Mouse (Mus musculus): ENCODE data around the gene Irf8. TPM values are rescaled to one million over a fixed set of nuclear protein-coding genes. Genes with fewer than 3 reads are reported as not detected.

Irf8 gene
- total and polyA plus RNA-seq, 3 experiments: 0.05 to 0.07 TPM; not detected in 1

GRCm38 (mm10) chr8:120804741-120805140, 68.6 kb downstream of the Irf8 start:
- ATAC-seq (ENCODE audit: extremely low read depth, insufficient number of reproducible peaks, low FRiP score, poor library complexity, severe bottlenecking): no peak
- Histone ChIP-seq H3K4me3 (ENCODE audit: low read depth, low read length) (no peak overlapping the region), H3K27me3 (ENCODE audit: insufficient read depth, low read length) (no peaks in the 10 kb centered on the region), H3K4me1 (ENCODE audit: insufficient read depth, low read depth, low read length) (no peaks in the 10 kb centered on the region), H3K36me3 (replicated peaks) (no peaks in the 10 kb centered on the region), H3K9me3 (replicated peaks) (peaks cover 90% of the 10 kb centered on the region)
- TF ChIP-seq CTCF (IDR thresholded peaks at IDR 0.05; ENCODE audit: low read depth, low read length): no peak
- TF ChIP-seq GATA1 (IDR thresholded peaks at IDR 0.05; ENCODE audit: borderline replicate concordance, low read length): no peak
- TF ChIP-seq POLR2AphosphoS5 (IDR thresholded peaks at IDR 0.05; ENCODE audit: insufficient replicate concordance, low read depth, low read length): no peak
- TF ChIP-seq TAL1 (conservative IDR thresholded peaks at IDR 0.05; ENCODE audit: low read depth, low read length): no peak
- no peak for TF ChIP-seq GATA2 (IDR thresholded peaks at IDR 0.05; ENCODE audit: borderline replicate concordance, low read depth, low read length)
- DNase-seq (ENCODE audit: low spot score): no peak

Other genes with a start within 250 kb of the Irf8 start
- 34.6 and 43.9 TPM in 2 replicates for gene Gins2, start 147.1 kb upstream of the Irf8 start, total RNA-seq (2014; fragmentation: Nextera tagmentation)
- gene Gins2, start 147.1 kb upstream of the Irf8 start, total RNA-seq (2017): 11.3 and 27.9 TPM in 2 replicates
- gene Gins2, start 147.1 kb upstream of the Irf8 start, polyA plus RNA-seq (2012): 49.8 and 83.4 TPM in 2 replicates
- not detected in 2 replicates for gene 1190005I06Rik, start 88.7 kb upstream of the Irf8 start, total RNA-seq (2014; fragmentation: Nextera tagmentation)
- 0.71 TPM in 1 of 2 replicates, not detected in the other for gene 1190005I06Rik, start 88.7 kb upstream of the Irf8 start, total RNA-seq (2017)
- gene 1190005I06Rik, start 88.7 kb upstream of the Irf8 start, polyA plus RNA-seq (2012): 0.10 and 0.26 TPM in 2 replicates
- not detected in 2 replicates for gene Gm27021, start 68.3 kb upstream of the Irf8 start, total RNA-seq (2014; fragmentation: Nextera tagmentation)
- gene Gm27021, start 68.3 kb upstream of the Irf8 start, total RNA-seq (2017): not detected in 2 replicates
- gene Gm27021, start 68.3 kb upstream of the Irf8 start, polyA plus RNA-seq (2012): 0.77 and 1.2 TPM in 2 replicates
- 248 and 277 TPM in 2 replicates for gene Cox4i1, start 68.1 kb upstream of the Irf8 start, total RNA-seq (2014; fragmentation: Nextera tagmentation)
- gene Cox4i1, start 68.1 kb upstream of the Irf8 start, total RNA-seq (2017): 542 and 638 TPM in 2 replicates
- gene Cox4i1, start 68.1 kb upstream of the Irf8 start, polyA plus RNA-seq (2012): 180 and 328 TPM in 2 replicates
- gene Emc8, start 67.8 kb upstream of the Irf8 start, total RNA-seq (2014; fragmentation: Nextera tagmentation): 12.3 and 18.7 TPM in 2 replicates
- gene Emc8, start 67.8 kb upstream of the Irf8 start, total RNA-seq (2017): 40.9 and 41.6 TPM in 2 replicates
- gene Emc8, start 67.8 kb upstream of the Irf8 start, polyA plus RNA-seq (2012): 89.7 and 117 TPM in 2 replicates